Mouse (Mus musculus) ES-E14 (cell line): ENCODE measurements around the gene Opa3. TPM values are rescaled to one million over a fixed set of nuclear protein-coding genes. Genes with fewer than 3 reads are reported as not detected.

Experiments used
- DNase-seq: peaks from one replicate; pipeline ENCODE4 v3.0.0-alpha.2; 2013; ENCODE audit warnings: low read depth, low spot score
- H3K27ac ChIP-seq: 2 replicates; pipeline ENCODE4 v1.5.1; 2012; ENCODE audit warnings: low read depth, mild to moderate bottlenecking, low read length, moderate library complexity, mixed read lengths; ENCODE audit not compliant: poor library complexity, insufficient read depth, severe bottlenecking
- H3K36me3 ChIP-seq: 2 replicates; pipeline ENCODE4 v1.6.1; 2012; ENCODE audit warnings: mild to moderate bottlenecking, low read length, moderate library complexity, mixed read lengths; ENCODE audit not compliant: control insufficient read depth, poor library complexity, insufficient read depth, severe bottlenecking
- H3K4me1 ChIP-seq, 2 experiments: fragments of 150-350 bp in 1 of 2; sonication (generic) in 1 of 2; 2 replicates each; pipeline ENCODE4 v1.6.1; 2012; ENCODE audit warnings: low read length in 2 of 2, mild to moderate bottlenecking in 1 of 2, mixed read lengths in 1 of 2; ENCODE audit not compliant: control insufficient read depth in 2 of 2, insufficient read depth in 2 of 2, poor library complexity in 1 of 2
- H3K4me3 ChIP-seq, 2 experiments: fragments of 150-350 bp in 1 of 2; sonication (generic) in 1 of 2; 2 replicates each; pipeline ENCODE4 v1.5.1; 2012; ENCODE audit warnings: low read length in 2 of 2, low read depth in 1 of 2, mild to moderate bottlenecking in 1 of 2, mixed read lengths in 1 of 2; ENCODE audit not compliant: insufficient read depth in 1 of 2, poor library complexity in 1 of 2, severe bottlenecking in 1 of 2
- H3K9ac ChIP-seq: 2 replicates; pipeline ENCODE4 v1.6.1; 2012; ENCODE audit warnings: low read depth, mild to moderate bottlenecking, low read length, mixed read lengths; ENCODE audit not compliant: poor library complexity, insufficient read depth, severe bottlenecking
- H3K9me3 ChIP-seq: fragments of 150-350 bp; sonication (generic); 2 replicates; pipeline ENCODE4 v1.6.1; 2012; ENCODE audit warnings: low read depth, mild to moderate bottlenecking, low read length; ENCODE audit not compliant: control insufficient read depth, insufficient read depth
- CHD2 ChIP-seq: IDR thresholded peaks from 2 replicates; pipeline ENCODE4 v1.6.1; 2014; ENCODE audit warnings: mild to moderate bottlenecking, low read depth, low read length, inconsistent platforms
- HCFC1 ChIP-seq: IDR thresholded peaks from 2 replicates; pipeline ENCODE4 v1.6.1; 2012; ENCODE audit warnings: low read length, inconsistent platforms, borderline replicate concordance; ENCODE audit not compliant: insufficient read depth
- MAFK ChIP-seq: IDR thresholded peaks from 2 replicates; pipeline ENCODE4 v1.6.1; 2014; ENCODE audit warnings: mild to moderate bottlenecking, low read depth, low read length, inconsistent platforms; ENCODE audit not compliant: insufficient read depth
- ZC3H11A ChIP-seq: IDR thresholded peaks from 2 replicates; pipeline ENCODE4 v1.6.1; 2012; ENCODE audit warnings: low read depth, mild to moderate bottlenecking, inconsistent platforms, low read length, borderline replicate concordance
- ZNF384 ChIP-seq: IDR thresholded peaks from 2 replicates; pipeline ENCODE4 v1.6.1; 2012; ENCODE audit warnings: low read depth, low read length, inconsistent platforms
- in situ Hi-C, 2 experiments: fragments of 600-800 bp; cut with MboI; formaldehyde crosslinking; loops; one replicate each; pipeline ENCODE4 v1.15.1; 2025; ENCODE audit warnings: low sequenced_read_pairs in 2 of 2, inconsistent platforms in 1 of 2; ENCODE audit not compliant: unreplicated experiment in 2 of 2
- total RNA-seq: library from RNA; depleted of rRNA; stranded (reverse); fragments of 300-350 nt; gene quantifications from 2 replicates; pipeline ENCODE4 v1.2.3, GENCODE M21; 2012

Opa3 gene
- total RNA-seq, 1 experiment, result 15.8 TPM

DNA sequence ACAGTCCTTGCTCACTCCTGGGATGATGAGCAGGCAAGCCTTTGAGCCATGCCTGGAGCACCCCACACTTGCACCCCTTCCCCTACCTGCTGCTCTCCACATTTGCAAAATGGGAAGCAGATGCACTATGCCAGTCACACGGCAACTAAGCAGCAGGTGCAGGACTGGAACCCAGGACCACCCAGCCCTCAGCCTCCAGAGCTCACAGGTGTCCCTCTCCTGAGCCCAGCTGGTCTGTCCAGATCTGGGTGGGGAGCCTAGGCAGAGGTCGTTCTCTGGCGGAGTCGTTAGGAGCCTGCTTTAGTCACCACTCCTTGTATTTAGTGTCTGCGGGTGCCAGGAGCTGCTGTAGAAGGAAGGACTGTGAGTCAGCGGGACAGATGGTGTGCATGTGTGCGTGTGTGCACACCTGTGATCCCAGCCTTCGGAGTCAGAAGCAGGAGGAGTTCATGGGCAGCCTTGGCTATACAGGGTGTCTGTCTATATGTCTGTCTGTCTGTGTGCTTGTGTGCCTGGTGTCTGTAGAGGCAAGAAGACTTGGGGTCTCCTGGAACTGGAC is 12.8 kb downstream of the Opa3 start:
- no peak overlapping the region for H3K4me3 ChIP-seq
- H3K9me3 ChIP-seq, result no peaks in the 10 kb centered on the region
- no peak for DNase-seq
- H3K27ac ChIP-seq, result no peak overlapping the region
- in situ Hi-C loops, result no loop called here
- TF ChIP-seq ZC3H11A, result no peak
- no peak for TF ChIP-seq HCFC1
- no peak for TF ChIP-seq MAFK
- no peak for TF ChIP-seq ZNF384
- no peak for TF ChIP-seq CHD2
- H3K4me1 ChIP-seq, result peaks cover 6 to 23% of the 10 kb centered on the region in 2 experiments
- H3K36me3 ChIP-seq, result peaks cover 10% of the 10 kb centered on the region; the same call in 1 of the 2 replicates
- no peak overlapping the region for H3K9ac ChIP-seq

DNA sequence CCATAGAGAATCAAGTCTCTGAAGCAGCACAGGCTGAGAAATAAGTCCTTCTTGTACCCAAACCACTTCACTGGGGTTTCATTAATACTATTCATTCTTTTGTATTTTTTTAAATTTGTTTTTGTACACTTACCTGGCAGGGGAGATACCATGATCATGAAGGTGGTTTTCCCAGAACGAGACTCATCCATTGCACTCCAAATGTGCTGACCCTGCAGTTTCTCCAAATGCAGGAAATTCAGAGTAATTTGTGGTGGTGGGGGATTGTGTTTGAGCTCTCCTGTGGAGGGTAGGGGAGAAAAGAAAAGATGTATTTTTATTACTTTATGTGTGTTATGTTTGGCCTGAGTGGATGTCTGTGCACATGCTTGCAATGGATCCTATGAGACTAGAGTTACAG is 13.9 kb downstream of the Opa3 start:
- Histone ChIP-seq H3K27ac (no peak overlapping the region), H3K4me3 (no peak overlapping the region), H3K36me3 (peaks cover 10% of the 10 kb centered on the region; the same call in 1 of the 2 replicates), H3K9me3 (no peaks in the 10 kb centered on the region), H3K4me1 (peaks cover 6 to 23% of the 10 kb centered on the region in 2 experiments), H3K9ac (no peak overlapping the region)
- in situ Hi-C loops, result no loop called here
- TF ChIP-seq ZNF384, result no peak
- peak; percentile 71 for TF ChIP-seq MAFK
- TF ChIP-seq HCFC1, result no peak
- DNase-seq, result no peak

- Histone ChIP-seq H3K27ac (no peak overlapping the region), H3K36me3 (peaks cover 12% of the 10 kb centered on the region; the same call in 1 of the 2 replicates), H3K4me1 (peaks cover 6 to 23% of the 10 kb centered on the region in 2 experiments), H3K9ac (no peak overlapping the region), H3K9me3 (no peaks in the 10 kb centered on the region), H3K4me3 (no peak overlapping the region)
- TF ChIP-seq CHD2, result no peak
- no peak for TF ChIP-seq MAFK
- TF ChIP-seq ZNF384, result no peak
- TF ChIP-seq HCFC1, result no peak
- TF ChIP-seq ZC3H11A, result no peak
- in situ Hi-C loops, result no loop called here
- no peak for DNase-seq
These were observed 15.7 kb downstream of the Opa3 start for GRCm38 (mm10) chr7:19243858-19244257.

DNA sequence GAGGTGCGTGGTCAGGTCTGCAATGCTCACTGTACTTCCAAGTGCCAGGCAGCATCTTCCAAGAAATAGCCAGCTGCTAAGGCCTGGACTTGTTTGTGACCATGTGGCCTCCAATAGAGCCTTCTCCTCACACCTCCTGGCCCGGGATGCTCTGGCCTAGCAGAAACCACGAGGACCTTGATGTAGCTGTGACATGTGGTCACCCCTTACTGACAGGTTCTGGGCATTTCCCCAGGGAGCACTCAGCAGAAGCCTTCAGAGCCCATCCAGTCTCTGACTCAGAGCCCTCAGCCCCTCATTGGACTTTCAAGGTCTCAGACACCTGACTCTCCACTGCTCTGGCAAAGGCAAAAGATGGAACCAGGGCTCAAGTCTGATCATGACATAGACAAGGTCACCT is 16.9 kb downstream of the Opa3 start:
- Histone ChIP-seq H3K9ac (no peak overlapping the region), H3K9me3 (no peaks in the 10 kb centered on the region), H3K4me3 (no peak overlapping the region), H3K36me3 (peaks cover 12% of the 10 kb centered on the region; the same call in 1 of the 2 replicates), H3K27ac (no peak overlapping the region), H3K4me1 (peaks cover 6 to 18% of the 10 kb centered on the region in 2 experiments)
- TF ChIP-seq CHD2 (no peak), MAFK (no peak), ZC3H11A (no peak), ZNF384 (no peak), HCFC1 (no peak)
- no peak for DNase-seq
- in situ Hi-C loops, result no loop called here

DNA sequence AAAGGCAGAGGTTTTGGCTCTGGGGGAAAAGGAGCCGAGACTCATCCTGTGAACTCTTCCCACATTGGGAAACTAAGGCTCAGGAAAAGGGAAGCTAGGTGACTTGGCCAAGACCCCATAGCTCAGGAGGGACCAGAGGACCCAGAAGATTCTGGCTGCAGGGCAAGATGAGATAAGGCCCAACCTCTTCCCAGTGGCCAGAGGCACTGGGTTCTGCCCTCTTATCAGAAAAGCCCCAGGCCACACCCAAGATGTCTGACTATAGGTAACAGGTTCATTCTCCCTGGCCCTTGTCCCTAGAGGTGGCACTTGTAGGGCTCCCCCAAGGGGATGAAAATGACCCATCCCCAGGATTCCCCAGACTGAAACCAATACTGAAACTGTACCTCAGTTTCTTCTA is 18.7 kb downstream of the Opa3 start:
- peaks cover 12% of the 10 kb centered on the region; the same call in 1 of the 2 replicates for H3K36me3 ChIP-seq
- H3K9ac ChIP-seq, result no peak overlapping the region
- DNase-seq, result no peak
- TF ChIP-seq ZNF384, result no peak
- no peak for TF ChIP-seq MAFK
- no peak for TF ChIP-seq HCFC1
- TF ChIP-seq ZC3H11A, result no peak
- TF ChIP-seq CHD2, result no peak
- in situ Hi-C loops, result no loop called here
- no peak overlapping the region for H3K27ac ChIP-seq
- no peaks in the 10 kb centered on the region for H3K9me3 ChIP-seq
- no peak overlapping the region for H3K4me3 ChIP-seq
- H3K4me1 ChIP-seq, result peaks cover 1 to 13% of the 10 kb centered on the region in 2 experiments; a peak in 3 of 4 replicates
